Mouse (Mus musculus) myocyte (in vitro differentiated cells): ENCODE measurements around the gene Tpo.

Source experiments
- CEBPB ChIP-seq: IDR thresholded peaks from 2 replicates; pipeline ENCODE4 v1.6.1; 2011; ENCODE audit warnings: mild to moderate bottlenecking, moderate library complexity; ENCODE audit not compliant: poor library complexity, insufficient read depth, severe bottlenecking
- E2F4 ChIP-seq: IDR thresholded peaks from one replicate; pipeline ENCODE4 v1.6.1; 2011; ENCODE audit warnings: mild to moderate bottlenecking, control low read depth, moderate library complexity; ENCODE audit not compliant: insufficient read depth
- MYOG ChIP-seq, 3 experiments: IDR thresholded peaks; one replicate each; pipeline ENCODE4 v1.6.1; 2011; ENCODE audit warnings: control low read depth in 2 of 3, low read depth in 2 of 3, mild to moderate bottlenecking in 2 of 3; ENCODE audit not compliant: insufficient read length in 2 of 3, control insufficient read depth in 1 of 3, insufficient read depth in 1 of 3
- POLR2A ChIP-seq: IDR thresholded peaks from one replicate; pipeline ENCODE4 v1.6.1; 2011; ENCODE audit warnings: low read depth, mild to moderate bottlenecking, control low read depth, moderate library complexity; ENCODE audit not compliant: insufficient read length
- TCF12 ChIP-seq: IDR thresholded peaks from one replicate; pipeline ENCODE4 v1.6.1; 2011; ENCODE audit warnings: mild to moderate bottlenecking, control low read depth; ENCODE audit not compliant: poor library complexity, insufficient read depth, severe bottlenecking
- TCF3 ChIP-seq: IDR thresholded peaks from one replicate; pipeline ENCODE4 v1.6.1; 2011; ENCODE audit warnings: low read depth, control low read depth; ENCODE audit not compliant: insufficient read length

DNA sequence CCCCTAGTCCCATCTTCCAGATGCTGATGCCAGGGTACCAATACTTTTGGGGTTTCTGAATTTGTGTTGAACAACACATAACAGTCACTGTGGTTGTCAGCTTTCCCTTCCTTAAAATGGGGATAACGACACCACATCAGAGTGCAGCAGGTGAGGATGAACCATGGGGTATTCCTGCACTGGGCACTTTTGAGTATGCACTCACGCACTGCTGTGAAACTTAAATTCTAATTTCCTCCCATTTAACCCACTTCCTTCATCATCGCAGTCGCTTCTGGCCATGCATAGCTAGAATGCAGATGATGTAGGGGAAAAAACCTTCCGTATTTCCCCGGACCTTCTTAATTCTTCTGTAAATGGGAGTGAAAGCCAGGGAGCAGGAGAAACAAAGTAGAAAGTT lies 31.6 kb upstream of the Tpo start:
- TF ChIP-seq POLR2A (no peak), TCF12 (no peak), CEBPB (no peak), MYOG (IDR thresholded peaks at IDR 0.05; ENCODE audit: control insufficient read depth in 1 of 3, insufficient read depth in 1 of 3, insufficient read length in 2 of 3, low read depth in 2 of 3) (no peak), TCF3 (no peak), E2F4 (no peak)
